Mouse (Mus musculus): ENCODE measurements around the gene Spc25.

- TF ChIP-seq CTCF (IDR thresholded peaks at IDR 0.05; ENCODE audit: low read depth, low read length) = no peak
- no peak for TF ChIP-seq GATA1 (IDR thresholded peaks at IDR 0.05; ENCODE audit: borderline replicate concordance, low read length)
- TF ChIP-seq GATA2 (IDR thresholded peaks at IDR 0.05; ENCODE audit: borderline replicate concordance, low read depth, low read length) = no peak
These were observed 49.7 kb downstream of the Spc25 start for GRCm38 (mm10) chr2:69156283-69156682.

All from G1E (cell line).